Comparison of ENCODE assay signal across 31 mouse cellular contexts in genomic region chr6:91467106-91467505, GRCm38 (mm10). TPM values are rescaled to one million over a fixed set of nuclear protein-coding genes. Genes with fewer than 3 reads are reported as not detected.
"Had no signal": no experiment of that assay in that cellular context is flagged by ENCODE, and none has a peak within 500 bp of the region (broad histone marks: within the 10 kb centered on the region; RNA-seq: fewer than 3 reads in every experiment).

No protein-coding gene starts in this region.

- H3K4me2 ChIP-seq: heart, embryonic 12.5 days; hindbrain, embryonic 12.5 days; hindbrain, embryonic 14.5 days; intestine, embryonic 15.5 days; kidney, embryonic 15.5 days; limb, embryonic 13.5 days; limb, embryonic 15.5 days; liver, embryonic 12.5 days had no signal

- H3K9ac ChIP-seq: heart, embryonic 12.5 days; hindbrain, embryonic 12.5 days; hindbrain, embryonic 14.5 days; intestine, embryonic 15.5 days; kidney, embryonic 15.5 days; limb, embryonic 13.5 days; limb, embryonic 15.5 days; liver, embryonic 12.5 days; liver, embryonic 14.5 days had no signal

- ATAC-seq: hindbrain, embryonic 16.5 days; inflammation-experienced regulatory T-cells, adult 6 months; intestine, embryonic 15.5 days; liver, embryonic 12.5 days had no signal

- H3K27ac ChIP-seq: heart, adult 2 months; hindbrain, embryonic 10.5 days; hindbrain, embryonic 12.5 days; hindbrain, embryonic 14.5 days; intestine, embryonic 15.5 days; kidney, embryonic 15.5 days; kidney, postnatal 0 days; limb, embryonic 13.5 days; limb, embryonic 15.5 days; liver, embryonic 12.5 days; liver, embryonic 14.5 days had no signal

- H3K4me3 ChIP-seq: heart, adult 2 months; heart, embryonic 12.5 days; hindbrain, embryonic 10.5 days; hindbrain, embryonic 12.5 days; intestine, embryonic 15.5 days; kidney, embryonic 15.5 days; limb, embryonic 13.5 days; limb, embryonic 15.5 days; liver, embryonic 12.5 days had no signal

- DNase-seq: heart, adult 2 months; heart, postnatal 10 days; heart, postnatal 4 days; kidney, adult 11 months; kidney, adult 2 months; kidney, adult 9 months; kidney, postnatal 14 days; kidney, postnatal 36 days; layer of hippocampus, adult 9-11 months; layer of hippocampus, postnatal 36 days; left cerebral cortex, postnatal 4 days had no signal

- H3K9me3 ChIP-seq: heart, embryonic 12.5 days; hindbrain, embryonic 10.5 days; hindbrain, embryonic 12.5 days; intestine, embryonic 15.5 days; kidney, embryonic 15.5 days; limb, embryonic 13.5 days; limb, embryonic 15.5 days; liver, embryonic 12.5 days had no signal

- H3K27me3 ChIP-seq: heart, embryonic 12.5 days; hindbrain, embryonic 12.5 days; intestine, embryonic 15.5 days; kidney, embryonic 15.5 days; limb, embryonic 13.5 days; limb, embryonic 15.5 days; liver, embryonic 12.5 days had no signal

RNA-seq across cellular contexts. Expression of gene Wnt7a, which starts 55.9 kb away (rescaled TPM):
- total RNA-seq: gastrocnemius, adult 8-10 months; gastrocnemius, postnatal 4 days; granulocyte monocyte progenitor cell, adult 5-6 weeks; heart, adult 2 months; heart, postnatal 25 days; liver, adult 2 months had no signal
- polyA plus RNA-seq: heart, adult 2 months; heart, embryonic 14.5 days; inflammation-experienced regulatory T-cells, adult 6 months; intestine, embryonic 15.5 days; large intestine, adult 2 months; liver, adult 2 months; liver, embryonic 12.5 days; liver, embryonic 14.5 days had no signal
